ENCODE assay signal across 14 mouse cellular contexts in the genomic region with DNA sequence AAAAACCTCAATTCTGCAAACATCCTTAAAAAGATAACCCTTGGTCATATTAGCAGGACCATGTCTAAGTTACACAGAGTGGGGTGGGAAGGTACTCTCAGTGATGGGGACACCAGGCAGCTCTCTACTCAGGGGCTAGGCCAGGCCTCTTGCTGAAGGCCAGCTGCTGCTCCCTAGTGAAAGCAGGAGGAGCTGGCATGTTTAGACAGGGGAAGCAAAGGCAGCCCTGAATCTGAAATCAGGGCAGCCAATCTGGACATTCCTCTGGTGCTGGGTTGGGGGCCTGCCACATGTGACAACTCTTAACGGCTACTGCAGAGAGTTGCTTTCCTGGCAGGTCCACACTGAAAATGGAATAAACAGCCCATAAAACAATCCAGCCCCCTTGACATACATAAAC. TPM values are rescaled to one million over a fixed set of nuclear protein-coding genes. Genes with fewer than 3 reads are reported as not detected.
A peak's percentile ranks its signal among the peaks of the same experiment; 100 is the strongest.
DNase-seq lines count a peak whose midpoint lies in the region; ATAC-seq and TF ChIP-seq lines count a peak whose summit lies in the region.
"Had no signal": no experiment of that assay in that cellular context is flagged by ENCODE, and none has a peak within 500 bp of the region (broad histone marks: within the 10 kb centered on the region; RNA-seq: fewer than 3 reads in every experiment).

No protein-coding gene starts in this region.

- no peaks in the 10 kb centered on the region for H3K9me3 ChIP-seq in kidney, embryonic 16.5 days (ENCODE audit: low read length)
- H3K9me3 ChIP-seq in embryonic facial prominence, embryonic 15.5 days (replicated peaks) = no peaks in the 10 kb centered on the region
- H3K9me3 ChIP-seq: midbrain, embryonic 12.5 days had no signal

- peaks cover 47% of the 10 kb centered on the region for H3K4me1 ChIP-seq in kidney, embryonic 16.5 days (ENCODE audit: insufficient read depth, low read length)
- H3K4me1 ChIP-seq in embryonic facial prominence, embryonic 15.5 days = peaks cover 54% of the 10 kb centered on the region

- no peak for ATAC-seq in kidney, embryonic 16.5 days (ENCODE audit: low FRiP score, low TSS enrichment)
- ATAC-seq in embryonic facial prominence, embryonic 15.5 days (ENCODE audit: insufficient number of reproducible peaks, low FRiP score, low TSS enrichment, low read depth) = no peak
- ATAC-seq in inflammation-experienced regulatory T-cells, adult 6 months = no peak

- peak; percentile 21; the same call in 1 of the 2 replicates for TF ChIP-seq CTCF in gastrocnemius, adult 2 months (IDR thresholded peaks at IDR 0.05)

- no peak overlapping the region for H3K9ac ChIP-seq in kidney, embryonic 16.5 days (replicated peaks; ENCODE audit: low read length)
- no peak overlapping the region for H3K9ac ChIP-seq in embryonic facial prominence, embryonic 15.5 days
- H3K9ac ChIP-seq: midbrain, embryonic 12.5 days had no signal

- 19% methylated on average over 1 of the region's 1 CpGs for WGBS in kidney, embryonic 16.5 days
- WGBS in embryonic facial prominence, embryonic 15.5 days = 46% methylated on average over 1 of the region's 1 CpGs

- peak overlapping the region; percentile 98 for H3K27ac ChIP-seq in gastrocnemius, adult 2 months
- peak overlapping the region; percentile 81 for H3K27ac ChIP-seq in kidney, embryonic 16.5 days (ENCODE audit: low read length)
- peak overlapping the region; percentile 78 for H3K27ac ChIP-seq in embryonic facial prominence, embryonic 15.5 days (replicated peaks)

- no peaks in the 10 kb centered on the region for H3K27me3 ChIP-seq in kidney, embryonic 16.5 days (ENCODE audit: insufficient read depth, low read length)
- no peaks in the 10 kb centered on the region for H3K27me3 ChIP-seq in embryonic facial prominence, embryonic 15.5 days
- H3K27me3 ChIP-seq: CH12.LX; midbrain, embryonic 12.5 days had no signal

- H3K4me3 ChIP-seq in gastrocnemius, adult 2 months = peak overlapping the region; percentile 69
- no peak overlapping the region for H3K4me3 ChIP-seq in kidney, embryonic 16.5 days (ENCODE audit: low read length)
- H3K4me3 ChIP-seq in embryonic facial prominence, embryonic 15.5 days (replicated peaks) = no peak overlapping the region
- H3K4me3 ChIP-seq: midbrain, embryonic 12.5 days had no signal

- no peaks in the 10 kb centered on the region for H3K36me3 ChIP-seq in kidney, embryonic 16.5 days (ENCODE audit: insufficient read depth, low read length)
- H3K36me3 ChIP-seq in embryonic facial prominence, embryonic 15.5 days = no peaks in the 10 kb centered on the region
- H3K36me3 ChIP-seq: midbrain, embryonic 12.5 days had no signal

- intact Hi-C loops in gastrocnemius, adult 2 months (cut with DNase I) = loop anchor here (1.0 to 2.0 kb wide), 2 partner anchors 12 to 27 kb away; no protein-coding TSS in a partner anchor
- intact Hi-C loops in gastrocnemius, postnatal 36 days (cut with DNase I) = loop anchor here (2.0 kb wide), 1 partner anchor 27 kb away; no protein-coding TSS in a partner anchor

- H3K4me2 ChIP-seq in kidney, embryonic 16.5 days (replicated peaks; ENCODE audit: low read depth, low read length) = no peak overlapping the region
- peak overlapping the region; percentile 29; the same call in 1 of the 2 replicates for H3K4me2 ChIP-seq in embryonic facial prominence, embryonic 15.5 days (replicated peaks)
- H3K4me2 ChIP-seq: midbrain, embryonic 12.5 days had no signal

- DNase-seq in gastrocnemius, adult 2 months = peak; percentile 63
- DNase-seq in gastrocnemius, postnatal 36 days = no peak
- DNase-seq in kidney, adult 8-10 months = no peak
- peak; percentile 51 for DNase-seq in brain, adult 2 months (ENCODE audit: low read depth, low spot score)
- no peak for DNase-seq in layer of hippocampus, postnatal 14 days (ENCODE audit: low spot score in 2 of 2)
- DNase-seq: thymus, postnatal 36 days had no signal

RNA-seq across cellular contexts. Expression of a gene that starts 7.5 kb away (rescaled TPM):
- total RNA-seq in gastrocnemius, adult 2 months (2021) = under 1 TPM in 1 of 2 experiments, not detected in 1; 0.22 TPM
- not detected for total RNA-seq in gastrocnemius, postnatal 36 days (2021)
- polyA plus RNA-seq in kidney, embryonic 16.5 days (2015; fragmentation: Nextera tagmentation; extraction: Ambion mirVana) = not detected in 2 replicates
- polyA plus RNA-seq in embryonic facial prominence, embryonic 15.5 days (2015; fragmentation: Nextera tagmentation; extraction: Ambion mirVana) = 0.16 and 0.22 TPM in 2 replicates
- total RNA-seq in layer of hippocampus, postnatal 14 days (2021) = not detected
- polyA plus RNA-seq in inflammation-experienced regulatory T-cells, adult 6 months (2017; shearing (Covaris generic)) = under 1 TPM in 1 of 3 experiments, not detected in 2; 0.62 TPM
- total RNA-seq: CH12.LX; gastrocnemius, adult 8-10 months; left cerebral cortex, postnatal 25 days had no signal
- polyA plus RNA-seq: embryonic facial prominence, embryonic 11.5 days; midbrain, embryonic 12.5 days had no signal

RNA-seq across cellular contexts. Expression of a gene that starts 14.6 kb away (rescaled TPM):
- total RNA-seq in gastrocnemius, adult 2 months (2021) = 10 to 100 TPM; 56.6 to 59.6 TPM
- 10 to 100 TPM; 42.3 to 47.7 TPM for total RNA-seq in gastrocnemius, postnatal 36 days (2021)
- 23.2 and 23.7 TPM in 2 replicates for polyA plus RNA-seq in kidney, embryonic 16.5 days (2015; fragmentation: Nextera tagmentation; extraction: Ambion mirVana)
- 39.2 and 39.9 TPM in 2 replicates for polyA plus RNA-seq in embryonic facial prominence, embryonic 15.5 days (2015; fragmentation: Nextera tagmentation; extraction: Ambion mirVana)
- 100 to 1,000 TPM; 170 to 173 TPM for total RNA-seq in layer of hippocampus, postnatal 14 days (2021)
- polyA plus RNA-seq in inflammation-experienced regulatory T-cells, adult 6 months (2017; shearing (Covaris generic)) = 100 to 1,000 TPM; 125 to 194 (median 163) TPM

Comparison
In these comparisons a context has a peak if more than half of its experiments do, and no peak if none do; other contexts are left out.
1. DNase-seq: peak in gastrocnemius, adult 2 months (single experiment) and brain, adult 2 months (single experiment); none in gastrocnemius, postnatal 36 days (0 of 2), kidney, adult 8-10 months (0 of 2) and layer of hippocampus, postnatal 14 days (0 of 2).
2. Peak in every context shown above with its lines, with median percentiles within 50 percentile points of each other: H3K27ac ChIP-seq.